ENCODE assay signal across 11 mouse cellular contexts in the genomic region with DNA sequence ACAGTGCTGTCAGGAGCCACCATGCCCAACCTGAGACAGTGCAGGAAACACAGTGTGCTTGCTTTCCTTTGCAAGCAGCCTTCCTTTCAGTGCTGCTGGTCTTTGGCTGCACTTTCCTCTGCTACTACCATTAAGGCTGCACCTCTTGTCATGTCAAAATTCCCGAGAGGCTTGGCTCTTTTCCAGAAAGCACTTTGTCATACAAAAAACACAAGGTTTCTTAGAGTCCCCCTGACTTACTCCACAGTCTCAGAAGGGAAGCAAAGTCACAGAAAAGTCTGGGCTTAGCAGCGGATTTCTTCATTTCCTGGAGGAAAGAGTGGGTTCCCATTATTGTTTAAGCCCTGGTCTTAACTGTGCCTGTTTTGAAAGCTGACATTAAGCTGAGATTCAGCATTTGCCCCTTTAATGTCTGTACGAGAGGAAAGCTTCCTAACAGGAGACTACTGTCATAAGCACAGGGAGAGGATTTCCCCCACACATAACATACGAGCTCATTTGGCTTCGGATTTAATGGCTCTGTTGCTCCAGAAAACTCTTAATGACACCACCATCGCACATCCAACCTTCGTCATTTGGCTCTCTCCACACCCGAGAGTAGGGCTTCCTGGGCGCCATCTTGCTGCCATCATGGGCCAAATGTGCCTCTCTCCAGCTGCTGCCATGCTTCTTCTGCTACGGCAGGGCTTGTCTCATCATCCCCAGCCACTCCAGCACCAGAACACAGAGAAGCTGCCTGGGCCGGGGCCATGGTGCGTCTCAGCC.
DNase-seq lines count a peak whose midpoint lies in the region; ATAC-seq and TF ChIP-seq lines count a peak whose summit lies in the region.
"Had no signal": no experiment of that assay in that cellular context is flagged by ENCODE, and none has a peak within 500 bp of the region (broad histone marks: within the 10 kb centered on the region; RNA-seq: fewer than 3 reads in every experiment).

No protein-coding gene starts in this region.

- no peaks in the 10 kb centered on the region for H3K27me3 ChIP-seq in kidney, postnatal 0 days (ENCODE audit: insufficient read depth, low read length)
- H3K27me3 ChIP-seq: CH12.LX had no signal

- no peaks in the 10 kb centered on the region for H3K36me3 ChIP-seq in kidney, postnatal 0 days (ENCODE audit: insufficient read depth, low read length)

- no peak for DNase-seq in gastrocnemius, adult 2 months
- DNase-seq in gastrocnemius, postnatal 4 days (ENCODE audit: low spot score in 2 of 2), result no peak
- peak; percentile 38 for DNase-seq in kidney, postnatal 0 days (ENCODE audit: low spot score)
- DNase-seq in kidney, adult 8-10 months, result no peak
- DNase-seq in adipocyte (ENCODE audit: low spot score), result peak; percentile 13
- peak; percentile 8 to 18 for DNase-seq in kidney, postnatal 4 days
- DNase-seq in spleen, postnatal 14 days (ENCODE audit: low spot score in 2 of 2), result no peak
- DNase-seq in layer of hippocampus, postnatal 14 days (ENCODE audit: low spot score in 2 of 2), result no peak
- DNase-seq: gastrocnemius, postnatal 36 days; lung, postnatal 14 days had no signal

- WGBS in kidney, postnatal 0 days, result 57% methylated on average over 12 of the region's 12 CpGs

- H3K4me1 ChIP-seq in kidney, postnatal 0 days (replicated peaks; ENCODE audit: insufficient read depth, low read length), result no peaks in the 10 kb centered on the region

- peak overlapping the region; percentile 24; the same call in 1 of the 2 replicates for H3K27ac ChIP-seq in gastrocnemius, adult 2 months
- H3K27ac ChIP-seq in kidney, postnatal 0 days, result peak overlapping the region; percentile 57

- H3K9ac ChIP-seq in kidney, postnatal 0 days (ENCODE audit: low read depth, low read length), result no peak overlapping the region

- ATAC-seq in kidney, postnatal 0 days (replicated peaks; ENCODE audit: low FRiP score, low read depth), result no peak

- intact Hi-C loops in gastrocnemius, adult 2 months (cut with DNase I), result no loop called here

- no peaks in the 10 kb centered on the region for H3K9me3 ChIP-seq in kidney, postnatal 0 days (replicated peaks; ENCODE audit: low read length)

- no peak overlapping the region for H3K4me2 ChIP-seq in kidney, postnatal 0 days (ENCODE audit: low read length)

- no peak overlapping the region for H3K4me3 ChIP-seq in gastrocnemius, adult 2 months
- H3K4me3 ChIP-seq in kidney, postnatal 0 days (replicated peaks; ENCODE audit: low read depth, low read length), result no peak overlapping the region

- no peak for TF ChIP-seq CTCF in gastrocnemius, adult 2 months (IDR thresholded peaks at IDR 0.05)
- no peak for TF ChIP-seq CTCF in kidney, postnatal 0 days (IDR thresholded peaks at IDR 0.05; ENCODE audit: low read depth)

Comparison
In these comparisons a context has a peak if more than half of its experiments do, and no peak if none do; other contexts are left out.
1. DNase-seq: peak in kidney, postnatal 0 days (single experiment), adipocyte (single experiment) and kidney, postnatal 4 days (2 of 2); none in gastrocnemius, adult 2 months (single experiment), gastrocnemius, postnatal 4 days (0 of 2), kidney, adult 8-10 months (0 of 2), spleen, postnatal 14 days (0 of 2) and layer of hippocampus, postnatal 14 days (0 of 2).